Comparison of ENCODE assay signal across 21 mouse cellular contexts in the genomic region with DNA sequence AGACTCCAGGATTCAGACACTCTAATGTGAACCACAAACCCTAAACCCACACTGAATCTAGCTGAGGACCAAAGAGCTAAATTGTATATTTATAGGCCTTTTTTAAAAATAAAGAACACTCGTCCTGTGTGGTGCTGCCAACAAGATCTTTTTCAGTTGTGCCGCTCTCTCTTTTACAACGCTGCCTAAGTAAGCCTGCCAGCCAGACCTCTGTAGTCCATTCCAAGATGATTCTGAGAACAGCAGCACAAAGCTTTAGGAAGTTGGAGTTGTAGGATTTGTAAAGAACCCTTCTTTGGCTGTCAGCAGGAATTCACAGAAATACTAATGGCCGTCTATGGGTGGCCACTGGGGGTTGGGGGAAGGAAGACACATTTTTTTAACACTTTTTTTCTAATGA.
DNase-seq lines count a peak whose midpoint lies in the region; ATAC-seq and TF ChIP-seq lines count a peak whose summit lies in the region.
"Had no signal": no experiment of that assay in that cellular context is flagged by ENCODE, and none has a peak within 500 bp of the region (broad histone marks: within the 10 kb centered on the region; RNA-seq: fewer than 3 reads in every experiment).

No protein-coding gene starts in this region.

- no peak overlapping the region for H3K4me2 ChIP-seq in forebrain, embryonic 16.5 days (ENCODE audit: low read length)
- H3K4me2 ChIP-seq in hindbrain, embryonic 16.5 days (ENCODE audit: low read length) = no peak overlapping the region
- no peak overlapping the region for H3K4me2 ChIP-seq in hindbrain, embryonic 14.5 days (replicated peaks)
- no peak overlapping the region for H3K4me2 ChIP-seq in midbrain, postnatal 0 days (ENCODE audit: low read depth, low read length, poor library complexity, severe bottlenecking)
- no peak overlapping the region for H3K4me2 ChIP-seq in midbrain, embryonic 11.5 days
- no peak overlapping the region for H3K4me2 ChIP-seq in limb, embryonic 15.5 days
- H3K4me2 ChIP-seq: forebrain, embryonic 13.5 days; heart, embryonic 11.5 days; heart, embryonic 15.5 days; hindbrain, embryonic 15.5 days had no signal

- no peaks in the 10 kb centered on the region; the same call in 1 of the 2 replicates for H3K4me1 ChIP-seq in forebrain, embryonic 16.5 days (replicated peaks; ENCODE audit: control insufficient read depth, insufficient read depth, low read length)
- peaks cover 9% of the 10 kb centered on the region for H3K4me1 ChIP-seq in forebrain, embryonic 10.5 days
- no peaks in the 10 kb centered on the region for H3K4me1 ChIP-seq in hindbrain, embryonic 16.5 days (ENCODE audit: control insufficient read depth, insufficient read depth, low read depth, low read length)
- H3K4me1 ChIP-seq in hindbrain, embryonic 14.5 days (replicated peaks; ENCODE audit: control insufficient read depth, insufficient read depth, low read length) = no peaks in the 10 kb centered on the region
- no peaks in the 10 kb centered on the region for H3K4me1 ChIP-seq in midbrain, postnatal 0 days (ENCODE audit: insufficient read depth, low read length)
- H3K4me1 ChIP-seq in midbrain, embryonic 11.5 days (ENCODE audit: control insufficient read depth, insufficient read depth, low read length) = no peaks in the 10 kb centered on the region
- 0 out of 2 replicates have a peak, but pooled peaks cover 1% of the 10 kb centered on the region for H3K4me1 ChIP-seq in limb, embryonic 15.5 days
- H3K4me1 ChIP-seq: forebrain, embryonic 13.5 days; heart, embryonic 15.5 days; hindbrain, embryonic 10.5 days; hindbrain, embryonic 15.5 days had no signal

- H3K9ac ChIP-seq in forebrain, embryonic 16.5 days (replicated peaks; ENCODE audit: low read depth, low read length) = no peak overlapping the region
- H3K9ac ChIP-seq in hindbrain, embryonic 16.5 days (ENCODE audit: low read depth, low read length) = no peak overlapping the region
- H3K9ac ChIP-seq in hindbrain, embryonic 14.5 days = no peak overlapping the region
- H3K9ac ChIP-seq in midbrain, postnatal 0 days (replicated peaks; ENCODE audit: low read length, poor library complexity, severe bottlenecking) = no peak overlapping the region
- H3K9ac ChIP-seq in midbrain, embryonic 11.5 days (ENCODE audit: low read length) = no peak overlapping the region
- no peak overlapping the region for H3K9ac ChIP-seq in limb, embryonic 15.5 days
- H3K9ac ChIP-seq: forebrain, embryonic 13.5 days; heart, embryonic 15.5 days; hindbrain, embryonic 15.5 days had no signal

- H3K27ac ChIP-seq in forebrain, embryonic 16.5 days (ENCODE audit: low read length) = no peak overlapping the region
- H3K27ac ChIP-seq in forebrain, embryonic 10.5 days = no peak overlapping the region
- no peak overlapping the region for H3K27ac ChIP-seq in hindbrain, embryonic 16.5 days (ENCODE audit: low read depth, low read length)
- H3K27ac ChIP-seq in hindbrain, embryonic 14.5 days = no peak overlapping the region
- no peak overlapping the region for H3K27ac ChIP-seq in midbrain, postnatal 0 days (ENCODE audit: low read depth, low read length)
- H3K27ac ChIP-seq in midbrain, embryonic 11.5 days (ENCODE audit: low read depth, low read length) = no peak overlapping the region
- peak overlapping the region; percentile 33; the same call in 1 of the 2 replicates for H3K27ac ChIP-seq in limb, embryonic 15.5 days
- H3K27ac ChIP-seq: forebrain, embryonic 13.5 days; heart, embryonic 15.5 days; hindbrain, embryonic 10.5 days; hindbrain, embryonic 15.5 days had no signal

- DNase-seq in forebrain, embryonic 10.5 days (ENCODE audit: extremely low spot score, low spot score) = no peak
- DNase-seq in hindbrain, embryonic 14.5 days (ENCODE audit: low spot score) = no peak
- DNase-seq in midbrain, postnatal 0 days (ENCODE audit: low spot score) = peak; percentile 23
- DNase-seq in midbrain, embryonic 11.5 days (ENCODE audit: low spot score, missing footprints) = no peak
- DNase-seq: adrenal gland, postnatal 14 days; cerebellum, adult 2 months; cerebellum, postnatal 10 days; heart, adult 18-20 months had no signal

- no peaks in the 10 kb centered on the region for H3K36me3 ChIP-seq in forebrain, embryonic 16.5 days (ENCODE audit: control insufficient read depth, insufficient read depth)
- no peaks in the 10 kb centered on the region for H3K36me3 ChIP-seq in forebrain, embryonic 10.5 days (replicated peaks)
- no peaks in the 10 kb centered on the region for H3K36me3 ChIP-seq in hindbrain, embryonic 16.5 days (ENCODE audit: control insufficient read depth, insufficient read depth, low read length)
- no peaks in the 10 kb centered on the region for H3K36me3 ChIP-seq in hindbrain, embryonic 14.5 days (replicated peaks; ENCODE audit: control insufficient read depth, insufficient read depth)
- H3K36me3 ChIP-seq in midbrain, postnatal 0 days (ENCODE audit: insufficient read depth, low read length) = no peaks in the 10 kb centered on the region
- H3K36me3 ChIP-seq in midbrain, embryonic 11.5 days (ENCODE audit: control insufficient read depth, insufficient read depth, low read length) = no peaks in the 10 kb centered on the region
- H3K36me3 ChIP-seq in limb, embryonic 15.5 days = no peaks in the 10 kb centered on the region
- H3K36me3 ChIP-seq: heart, embryonic 15.5 days; hindbrain, embryonic 10.5 days; hindbrain, embryonic 15.5 days had no signal

- TF ChIP-seq CTCF in midbrain, postnatal 0 days (IDR thresholded peaks at IDR 0.05) = no peak

- ATAC-seq in forebrain, embryonic 16.5 days = peak; percentile 33; the same call in 1 of the 2 replicates
- ATAC-seq in hindbrain, embryonic 16.5 days = peak; percentile 28; the same call in 1 of the 2 replicates
- ATAC-seq in hindbrain, embryonic 14.5 days (ENCODE audit: low FRiP score) = no peak
- no peak for ATAC-seq in midbrain, postnatal 0 days (ENCODE audit: low FRiP score)
- ATAC-seq in midbrain, embryonic 11.5 days (ENCODE audit: low FRiP score) = no peak
- ATAC-seq in limb, embryonic 15.5 days (ENCODE audit: insufficient number of reproducible peaks, low FRiP score, low TSS enrichment, low read depth) = no peak
- ATAC-seq: activated CD4-positive, CD25-positive, alpha-beta regulatory T cell, adult 4 months; forebrain, embryonic 13.5 days; inflammation-experienced regulatory T-cells, adult 6 months; intestine, postnatal 0 days; Patski had no signal

- no peaks in the 10 kb centered on the region for H3K9me3 ChIP-seq in forebrain, embryonic 16.5 days (ENCODE audit: control insufficient read depth, low read length)
- no peaks in the 10 kb centered on the region for H3K9me3 ChIP-seq in forebrain, embryonic 10.5 days
- no peaks in the 10 kb centered on the region for H3K9me3 ChIP-seq in hindbrain, embryonic 16.5 days (ENCODE audit: control insufficient read depth, low read length)
- H3K9me3 ChIP-seq in hindbrain, embryonic 14.5 days (ENCODE audit: control insufficient read depth, low read length) = no peaks in the 10 kb centered on the region
- H3K9me3 ChIP-seq in midbrain, postnatal 0 days (ENCODE audit: low read length) = no peaks in the 10 kb centered on the region
- no peaks in the 10 kb centered on the region for H3K9me3 ChIP-seq in midbrain, embryonic 11.5 days (ENCODE audit: control insufficient read depth, low read length)
- no peaks in the 10 kb centered on the region for H3K9me3 ChIP-seq in limb, embryonic 15.5 days
- H3K9me3 ChIP-seq: forebrain, embryonic 13.5 days; heart, embryonic 15.5 days; hindbrain, embryonic 10.5 days; hindbrain, embryonic 15.5 days had no signal

- WGBS in forebrain, embryonic 16.5 days = 33% methylated on average over 4 of the region's 4 CpGs
- 62% methylated on average over 4 of the region's 4 CpGs for WGBS in forebrain, embryonic 10.5 days
- WGBS in hindbrain, embryonic 16.5 days = 55% methylated on average over 4 of the region's 4 CpGs
- WGBS in hindbrain, embryonic 14.5 days = 67% methylated on average over 4 of the region's 4 CpGs
- WGBS in midbrain, postnatal 0 days = 52% methylated on average over 4 of the region's 4 CpGs
- WGBS in midbrain, embryonic 11.5 days = 70% methylated on average over 4 of the region's 4 CpGs
- WGBS in limb, embryonic 15.5 days = 26% methylated on average over 4 of the region's 4 CpGs

- no peaks in the 10 kb centered on the region for H3K27me3 ChIP-seq in forebrain, embryonic 16.5 days (replicated peaks; ENCODE audit: control insufficient read depth, insufficient read depth, low read length)
- no peaks in the 10 kb centered on the region for H3K27me3 ChIP-seq in forebrain, embryonic 10.5 days (ENCODE audit: poor library complexity, severe bottlenecking)
- no peaks in the 10 kb centered on the region for H3K27me3 ChIP-seq in hindbrain, embryonic 16.5 days (replicated peaks; ENCODE audit: control insufficient read depth, insufficient read depth, low read length)
- H3K27me3 ChIP-seq in hindbrain, embryonic 14.5 days (ENCODE audit: control insufficient read depth, insufficient read depth, low read length) = no peaks in the 10 kb centered on the region
- no peaks in the 10 kb centered on the region for H3K27me3 ChIP-seq in midbrain, postnatal 0 days (ENCODE audit: insufficient read depth, low read length)
- H3K27me3 ChIP-seq in midbrain, embryonic 11.5 days (ENCODE audit: control insufficient read depth, insufficient read depth, low read length) = no peaks in the 10 kb centered on the region
- no peaks in the 10 kb centered on the region for H3K27me3 ChIP-seq in limb, embryonic 15.5 days
- H3K27me3 ChIP-seq: CH12.LX; forebrain, embryonic 13.5 days; heart, embryonic 15.5 days; hindbrain, embryonic 15.5 days; Patski had no signal

- H3K4me3 ChIP-seq in forebrain, embryonic 16.5 days (replicated peaks; ENCODE audit: low read length) = no peak overlapping the region
- no peak overlapping the region for H3K4me3 ChIP-seq in forebrain, embryonic 10.5 days
- H3K4me3 ChIP-seq in hindbrain, embryonic 16.5 days (ENCODE audit: low read length) = no peak overlapping the region
- no peak overlapping the region for H3K4me3 ChIP-seq in hindbrain, embryonic 14.5 days (replicated peaks; ENCODE audit: low read length)
- H3K4me3 ChIP-seq in midbrain, postnatal 0 days (ENCODE audit: low read depth, low read length) = no peak overlapping the region
- no peak overlapping the region for H3K4me3 ChIP-seq in midbrain, embryonic 11.5 days (ENCODE audit: low read depth, low read length)
- no peak overlapping the region for H3K4me3 ChIP-seq in limb, embryonic 15.5 days
- H3K4me3 ChIP-seq: forebrain, embryonic 13.5 days; heart, embryonic 15.5 days; hindbrain, embryonic 10.5 days; hindbrain, embryonic 15.5 days had no signal

Comparison
In these comparisons a context has a peak if more than half of its experiments do, and no peak if none do; other contexts are left out.
1. ATAC-seq: peak in forebrain, embryonic 16.5 days (single experiment) and hindbrain, embryonic 16.5 days (single experiment); none in hindbrain, embryonic 14.5 days (single experiment), midbrain, postnatal 0 days (single experiment), midbrain, embryonic 11.5 days (single experiment) and limb, embryonic 15.5 days (single experiment).